Mouse (Mus musculus) kidney, postnatal 0 days (tissue): ENCODE results near the gene Rassf2. TPM values are rescaled to one million over a fixed set of nuclear protein-coding genes. Genes with fewer than 3 reads are reported as not detected.

ENCODE experiments used
- ATAC-seq: fragments of 200-750 bp; cut with Nextera tagmentation; replicated peaks from 2 replicates; pipeline ENCODE4 v1.8.0; 2017; ENCODE audit warnings: low read depth, moderate number of reproducible peaks, moderate TSS enrichment, moderate library complexity; ENCODE audit not compliant: low FRiP score
- DNase-seq: peaks from one replicate; pipeline ENCODE4 v3.0.0-alpha.2; 2016; ENCODE audit warnings: low spot score
- H3K27ac ChIP-seq: fragments of 300-500 bp; sonication (generic); 2 replicates; pipeline ENCODE4 v1.5.1; 2014; ENCODE audit warnings: mild to moderate bottlenecking
- H3K27me3 ChIP-seq: fragments of 300-500 bp; sonication (generic); 2 replicates; pipeline ENCODE4 v1.6.1; 2014; ENCODE audit warnings: low read length, mixed read lengths; ENCODE audit not compliant: insufficient read depth
- H3K36me3 ChIP-seq: fragments of 300-500 bp; sonication (generic); 2 replicates; pipeline ENCODE4 v1.6.1; 2014; ENCODE audit warnings: low read length, mixed read lengths; ENCODE audit not compliant: insufficient read depth
- H3K4me1 ChIP-seq: fragments of 300-500 bp; sonication (generic); replicated peaks from 2 replicates; pipeline ENCODE4 v1.6.1; 2014; ENCODE audit warnings: antibody characterized with exemption, low read length, mixed read lengths; ENCODE audit not compliant: insufficient read depth
- H3K4me2 ChIP-seq: fragments of 300-500 bp; sonication (generic); 2 replicates; pipeline ENCODE4 v1.6.1; 2014; ENCODE audit warnings: mild to moderate bottlenecking, low read length, moderate library complexity, mixed read lengths
- H3K4me3 ChIP-seq: fragments of 300-500 bp; sonication (generic); replicated peaks from 2 replicates; pipeline ENCODE4 v1.5.1; 2014; ENCODE audit warnings: low read depth, low read length
- H3K9ac ChIP-seq: fragments of 300-500 bp; sonication (generic); 2 replicates; pipeline ENCODE4 v1.6.1; 2014; ENCODE audit warnings: low read depth, low read length
- H3K9me3 ChIP-seq: fragments of 300-500 bp; sonication (generic); replicated peaks from 2 replicates; pipeline ENCODE4 v1.6.1; 2016; ENCODE audit warnings: low read length, inconsistent platforms, mixed read lengths
- CTCF ChIP-seq: IDR thresholded peaks from 2 replicates; pipeline ENCODE4 v1.5.1; 2016; ENCODE audit warnings: antibody characterized with exemption, low read depth, mild to moderate bottlenecking, moderate library complexity
- WGBS: fragments of 180-500 bp; shearing (Covaris S2); extraction: QIAGEN DNeasy Blood & Tissue Kit; methylation state at CpG from one replicate; pipeline ENCODE4 v1.1.7; 2014; 5-methylcytosine and 5-hydroxymethylcytosine counted together
- polyA plus RNA-seq: library from polyadenylated mRNA; unstranded; fragments of >200 nt; fragmentation: Nextera tagmentation; extraction: Ambion mirVana; gene quantifications from 2 replicates; pipeline ENCODE4 v1.2.1, GENCODE M21; 2015

Rassf2 gene
- polyA plus RNA-seq, 1 experiment from 2014 or later, result 3.0 TPM

- peaks cover 14% of the 10 kb centered on the region for H3K4me1 ChIP-seq
- H3K9ac ChIP-seq, result no peak overlapping the region
- no peak overlapping the region for H3K4me3 ChIP-seq
- no peak for TF ChIP-seq CTCF
- DNase-seq (no peak), ATAC-seq (no peak)
- H3K9me3 ChIP-seq, result no peaks in the 10 kb centered on the region
- no peak overlapping the region for H3K4me2 ChIP-seq
- H3K27me3 ChIP-seq, result no peaks in the 10 kb centered on the region
- H3K27ac ChIP-seq, result no peak overlapping the region
- WGBS, result 90% methylated on average over 2 of the region's 2 CpGs
- H3K36me3 ChIP-seq, result no peaks in the 10 kb centered on the region
Measured at GRCm38 (mm10) chr2:132010781-132011180, 19.3 kb downstream of the Rassf2 start.

GRCm38 (mm10) chr2:132008186-132008585, 21.9 kb downstream of the Rassf2 start:
- no peaks in the 10 kb centered on the region for H3K27me3 ChIP-seq
- no peaks in the 10 kb centered on the region for H3K9me3 ChIP-seq
- H3K36me3 ChIP-seq, result no peaks in the 10 kb centered on the region
- no peak overlapping the region for H3K4me3 ChIP-seq
- H3K9ac ChIP-seq, result no peak overlapping the region
- no peak for TF ChIP-seq CTCF
- H3K4me1 ChIP-seq, result peaks cover 14% of the 10 kb centered on the region
- DNase-seq, result peak; percentile 81
- H3K4me2 ChIP-seq, result no peak overlapping the region
- 34% methylated on average over 4 of the region's 4 CpGs for WGBS
- no peak for ATAC-seq
- peak overlapping the region; percentile 25; the same call in 1 of the 2 replicates for H3K27ac ChIP-seq

- H3K4me1 ChIP-seq, result peaks cover 14% of the 10 kb centered on the region
- H3K36me3 ChIP-seq, result no peaks in the 10 kb centered on the region
- H3K9ac ChIP-seq, result no peak overlapping the region
- no peak overlapping the region for H3K4me3 ChIP-seq
- H3K9me3 ChIP-seq, result no peaks in the 10 kb centered on the region
- DNase-seq (peak; percentile 44), ATAC-seq (no peak)
- H3K4me2 ChIP-seq, result no peak overlapping the region
- no peak overlapping the region for H3K27ac ChIP-seq
- 29% methylated on average over 6 of the region's 6 CpGs for WGBS
- H3K27me3 ChIP-seq, result no peaks in the 10 kb centered on the region
- no peak for TF ChIP-seq CTCF
Measured at GRCm38 (mm10) chr2:132007475-132007819, 22.6 kb downstream of the Rassf2 start.

- Histone ChIP-seq H3K36me3 (no peaks in the 10 kb centered on the region), H3K9me3 (no peaks in the 10 kb centered on the region), H3K9ac (no peak overlapping the region), H3K27me3 (no peaks in the 10 kb centered on the region), H3K4me1 (peaks cover 14% of the 10 kb centered on the region), H3K4me2 (peak overlapping the region; percentile 11; the same call in 1 of the 2 replicates), H3K4me3 (no peak overlapping the region), H3K27ac (peak overlapping the region; percentile 77)
- DNase-seq (peak; percentile 87), ATAC-seq (peak; percentile 89)
- TF ChIP-seq CTCF, result no peak
- WGBS, result 57% methylated on average over 18 of the region's 18 CpGs
Measured at GRCm38 (mm10) chr2:132006561-132007474, 23.2 kb downstream of the Rassf2 start.

GRCm38 (mm10) chr2:132005445-132005844, 24.6 kb downstream of the Rassf2 start:
- Histone ChIP-seq H3K4me1 (peaks cover 14% of the 10 kb centered on the region), H3K4me2 (no peak overlapping the region), H3K27me3 (no peaks in the 10 kb centered on the region), H3K27ac (no peak overlapping the region), H3K36me3 (no peaks in the 10 kb centered on the region), H3K4me3 (no peak overlapping the region), H3K9ac (no peak overlapping the region), H3K9me3 (no peaks in the 10 kb centered on the region)
- no peak for TF ChIP-seq CTCF
- WGBS, result 82% methylated on average over 4 of the region's 4 CpGs
- DNase-seq (no peak), ATAC-seq (no peak)

- H3K4me1 ChIP-seq, result peaks cover 14% of the 10 kb centered on the region
- no peak for TF ChIP-seq CTCF
- H3K4me2 ChIP-seq, result no peak overlapping the region
- no peak for ATAC-seq
- no peak overlapping the region for H3K9ac ChIP-seq
- H3K36me3 ChIP-seq, result no peaks in the 10 kb centered on the region
- no peak overlapping the region for H3K27ac ChIP-seq
- DNase-seq, result no peak
- 74% methylated on average over 9 of the region's 9 CpGs for WGBS
- no peaks in the 10 kb centered on the region for H3K9me3 ChIP-seq
- no peak overlapping the region for H3K4me3 ChIP-seq
- no peaks in the 10 kb centered on the region for H3K27me3 ChIP-seq
Measured at GRCm38 (mm10) chr2:132004495-132005136, 25.4 kb downstream of the Rassf2 start.
